Mouse (Mus musculus): Measurements from ENCODE around the gene Gm379. TPM values are rescaled to one million over a fixed set of nuclear protein-coding genes. Genes with fewer than 3 reads are reported as not detected.

Gm379 gene
- not detected in 2 replicates for polyA plus RNA-seq (2015; fragmentation: Nextera tagmentation; extraction: Ambion mirVana)

- WGBS = 70% methylated on average over 2 of the region's 2 CpGs
- Histone ChIP-seq H3K4me2 (no peak within 1 kb of the TSS), H3K9me3 (replicated peaks) (no peaks in the 10 kb centered on the region), H3K36me3 (ENCODE audit: poor library complexity, severe bottlenecking) (no peaks in the 10 kb centered on the region), H3K27me3 (no peaks in the 10 kb centered on the region), H3K27ac (no peak within 1 kb of the TSS), H3K4me1 (no peaks in the 10 kb centered on the region), H3K9ac (no peak within 1 kb of the TSS), H3K4me3 (no peak within 1 kb of the TSS)
- ATAC-seq = no peak
Measured at GRCm38 (mm10) chrX:108664885-108665284, at the start of gene Gm379. Gm379 (minus strand) TSS chrX:108664891.

- no peak for ATAC-seq
- H3K9ac ChIP-seq = no peak overlapping the region
- H3K27me3 ChIP-seq = no peaks in the 10 kb centered on the region
- WGBS = 71% methylated on average over 2 of the region's 2 CpGs
- H3K9me3 ChIP-seq (replicated peaks) = no peaks in the 10 kb centered on the region
- no peak overlapping the region for H3K4me2 ChIP-seq
- no peaks in the 10 kb centered on the region for H3K36me3 ChIP-seq (ENCODE audit: poor library complexity, severe bottlenecking)
- H3K4me3 ChIP-seq = no peak overlapping the region
- no peaks in the 10 kb centered on the region for H3K4me1 ChIP-seq
- no peak overlapping the region for H3K27ac ChIP-seq
Measured at GRCm38 (mm10) chrX:108704312-108704711, 39.6 kb upstream of the Gm379 start.

DNA sequence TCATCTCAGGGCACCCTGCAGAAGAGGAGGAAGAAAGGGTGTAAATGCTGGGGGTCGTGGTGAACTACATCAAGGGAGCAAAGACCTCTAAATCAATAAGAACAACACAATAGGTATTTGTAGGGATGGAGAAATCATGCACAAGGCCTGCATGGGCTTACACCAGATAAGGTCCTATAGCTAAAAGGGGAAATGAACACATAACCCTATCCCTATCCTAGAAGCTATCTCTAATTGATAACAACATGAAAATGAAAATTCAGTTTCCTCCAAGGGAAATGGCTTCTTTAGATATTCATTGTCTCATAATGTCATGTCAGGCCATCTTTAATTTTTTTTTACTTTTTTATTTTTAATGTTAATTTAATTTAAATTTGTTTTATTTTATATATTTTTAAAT, 4.2 kb upstream of the Gm379 start:
- Histone ChIP-seq H3K4me3 (no peak overlapping the region), H3K36me3 (ENCODE audit: poor library complexity, severe bottlenecking) (no peaks in the 10 kb centered on the region), H3K4me1 (no peaks in the 10 kb centered on the region), H3K27me3 (no peaks in the 10 kb centered on the region), H3K4me2 (no peak overlapping the region), H3K27ac (no peak overlapping the region), H3K9me3 (replicated peaks) (no peaks in the 10 kb centered on the region), H3K9ac (no peak overlapping the region)
- 59% methylated on average over 1 of the region's 1 CpGs for WGBS
- ATAC-seq = no peak

DNA sequence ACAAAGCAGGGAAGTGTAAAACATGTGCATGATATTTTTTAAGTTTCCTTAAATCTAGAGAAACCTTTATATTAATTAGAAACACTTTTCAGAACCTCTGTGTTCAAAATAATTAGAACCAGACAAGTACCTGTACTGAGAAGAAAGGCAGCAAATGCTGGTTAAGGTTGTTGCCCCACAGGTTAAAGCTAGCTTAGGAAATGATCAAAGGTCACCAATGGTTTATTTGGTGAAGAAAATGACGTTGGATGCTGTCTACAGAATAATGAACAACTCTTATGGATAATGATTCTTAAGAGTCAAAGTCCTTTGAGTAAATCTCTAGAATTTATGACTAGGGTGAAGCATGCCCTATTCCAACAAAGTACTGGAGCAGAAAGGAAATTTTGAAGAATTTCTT, 42.7 kb downstream of the Gm379 start:
- no peaks in the 10 kb centered on the region for H3K9me3 ChIP-seq (replicated peaks)
- no peaks in the 10 kb centered on the region for H3K27me3 ChIP-seq
- H3K36me3 ChIP-seq (ENCODE audit: poor library complexity, severe bottlenecking) = no peaks in the 10 kb centered on the region
- no peak overlapping the region for H3K4me3 ChIP-seq
- ATAC-seq = no peak
- no peak overlapping the region for H3K27ac ChIP-seq
- no peaks in the 10 kb centered on the region for H3K4me1 ChIP-seq
- WGBS = 50% methylated on average over 1 of the region's 1 CpGs
- no peak overlapping the region for H3K9ac ChIP-seq
- no peak overlapping the region for H3K4me2 ChIP-seq

DNA sequence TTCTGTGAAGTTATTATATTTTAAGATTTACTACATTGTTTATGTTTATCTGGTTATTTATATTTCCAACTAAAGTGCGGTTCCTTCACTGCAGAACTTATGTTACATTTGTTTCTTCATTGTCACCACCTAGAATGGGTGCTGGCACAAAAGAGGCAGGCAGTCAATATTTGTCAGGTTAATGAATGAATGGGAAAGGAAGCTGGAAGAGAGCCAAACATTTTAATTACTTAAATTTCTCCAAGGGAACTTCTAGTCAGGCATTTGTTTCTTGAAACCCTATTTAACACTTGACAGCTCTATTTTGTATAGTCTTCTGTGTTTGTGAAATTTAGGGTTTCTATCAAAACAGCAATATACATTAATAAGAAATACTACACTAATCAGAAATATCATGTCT, 43.8 kb downstream of the Gm379 start:
- Histone ChIP-seq H3K4me3 (no peak overlapping the region), H3K27ac (no peak overlapping the region), H3K36me3 (ENCODE audit: poor library complexity, severe bottlenecking) (no peaks in the 10 kb centered on the region), H3K4me2 (no peak overlapping the region), H3K9ac (no peak overlapping the region), H3K9me3 (replicated peaks) (no peaks in the 10 kb centered on the region), H3K4me1 (no peaks in the 10 kb centered on the region), H3K27me3 (no peaks in the 10 kb centered on the region)
- ATAC-seq = no peak
- WGBS = 66% methylated on average over 1 of the region's 1 CpGs

Other genes starting within 250 kb of the Gm379 start
- 4.0 and 5.2 TPM in 2 replicates for gene Brwd3, start 169.5 kb upstream of the Gm379 start, polyA plus RNA-seq (2015; fragmentation: Nextera tagmentation; extraction: Ambion mirVana)

All from forebrain, embryonic 13.5 days (tissue).